Mouse (Mus musculus): ENCODE measurements around the gene Jhy.

Jhy gene

GRCm38 (mm10) chr9:40858461-40859160 is 105.3 kb downstream of the Jhy start:
- no peak for DNase-seq (ENCODE audit: low spot score in 2 of 2)

- DNase-seq (ENCODE audit: low spot score in 2 of 2), result no peak
These were observed 112.4 kb downstream of the Jhy start for GRCm38 (mm10) chr9:40851515-40851914.

Data from urinary bladder, postnatal 4 days (tissue).